Mouse (Mus musculus) liver, postnatal 0 days (tissue): ENCODE results near the gene Tent5a. TPM values are rescaled to one million over a fixed set of nuclear protein-coding genes. Genes with fewer than 3 reads are reported as not detected.

Experiments
- ATAC-seq: fragments of 200-750 bp; cut with Nextera tagmentation; 2 replicates; pipeline ENCODE4 v1.8.0; 2017; ENCODE audit warnings: mild to moderate bottlenecking, moderate library complexity
- DNase-seq: peaks from one replicate; pipeline ENCODE4 v3.0.0-alpha.2; 2016
- H3K27ac ChIP-seq: fragments of 300-500 bp; sonication (generic); 2 replicates; pipeline ENCODE4 v1.5.1; 2014; ENCODE audit warnings: antibody characterized with exemption, moderate library complexity, mild to moderate bottlenecking, low read depth
- H3K27me3 ChIP-seq: fragments of 300-500 bp; sonication (generic); 2 replicates; pipeline ENCODE4 v1.6.1; 2014; ENCODE audit warnings: low read length, control low read depth, mixed read lengths; ENCODE audit not compliant: insufficient read depth
- H3K36me3 ChIP-seq: fragments of 300-500 bp; sonication (generic); replicated peaks from 2 replicates; pipeline ENCODE4 v1.6.1; 2014; ENCODE audit warnings: mild to moderate bottlenecking, control low read depth, low read length, moderate library complexity, mixed read lengths; ENCODE audit not compliant: insufficient read depth
- H3K4me1 ChIP-seq: fragments of 300-500 bp; sonication (generic); 2 replicates; pipeline ENCODE4 v1.6.1; 2014; ENCODE audit warnings: antibody characterized with exemption, mild to moderate bottlenecking, control low read depth; ENCODE audit not compliant: insufficient read depth
- H3K4me2 ChIP-seq: fragments of 300-500 bp; sonication (generic); 2 replicates; pipeline ENCODE4 v1.6.1; 2014; ENCODE audit warnings: low read depth, mild to moderate bottlenecking, low read length, moderate library complexity, mixed read lengths
- H3K4me3 ChIP-seq: fragments of 300-500 bp; sonication (generic); 2 replicates; pipeline ENCODE4 v1.5.1; 2014; ENCODE audit warnings: low read depth, low read length
- H3K9ac ChIP-seq: fragments of 300-500 bp; sonication (generic); replicated peaks from 2 replicates; pipeline ENCODE4 v1.6.1; 2014; ENCODE audit warnings: mild to moderate bottlenecking, moderate library complexity
- H3K9me3 ChIP-seq: fragments of 300-500 bp; sonication (generic); 2 replicates; pipeline ENCODE4 v1.6.1; 2016; ENCODE audit warnings: mild to moderate bottlenecking, control low read depth, low read length, mixed read lengths
- CTCF ChIP-seq: sonication (generic); IDR thresholded peaks from 2 replicates; pipeline ENCODE4 v1.5.1; 2016; ENCODE audit warnings: antibody characterized with exemption, low read depth
- EP300 ChIP-seq: IDR thresholded peaks from 2 replicates; pipeline ENCODE4 v1.6.1; 2016; ENCODE audit warnings: antibody characterized with exemption, low read depth, mild to moderate bottlenecking
- WGBS: fragments of 180-500 bp; shearing (Covaris S2); extraction: QIAGEN DNeasy Blood & Tissue Kit; methylation state at CpG from one replicate; pipeline ENCODE4 v1.1.7; 2014; ENCODE audit not compliant: insufficient replicate concordance; 5-methylcytosine and 5-hydroxymethylcytosine counted together
- polyA plus RNA-seq: library from polyadenylated mRNA; unstranded; fragments of >200 nt; fragmentation: Nextera tagmentation; extraction: Ambion mirVana; gene quantifications from 2 replicates; pipeline ENCODE4 v1.2.1, GENCODE M21; 2015

Gene Tent5a
- polyA plus RNA-seq: 16.2 and 22.3 TPM in 2 replicates

DNA sequence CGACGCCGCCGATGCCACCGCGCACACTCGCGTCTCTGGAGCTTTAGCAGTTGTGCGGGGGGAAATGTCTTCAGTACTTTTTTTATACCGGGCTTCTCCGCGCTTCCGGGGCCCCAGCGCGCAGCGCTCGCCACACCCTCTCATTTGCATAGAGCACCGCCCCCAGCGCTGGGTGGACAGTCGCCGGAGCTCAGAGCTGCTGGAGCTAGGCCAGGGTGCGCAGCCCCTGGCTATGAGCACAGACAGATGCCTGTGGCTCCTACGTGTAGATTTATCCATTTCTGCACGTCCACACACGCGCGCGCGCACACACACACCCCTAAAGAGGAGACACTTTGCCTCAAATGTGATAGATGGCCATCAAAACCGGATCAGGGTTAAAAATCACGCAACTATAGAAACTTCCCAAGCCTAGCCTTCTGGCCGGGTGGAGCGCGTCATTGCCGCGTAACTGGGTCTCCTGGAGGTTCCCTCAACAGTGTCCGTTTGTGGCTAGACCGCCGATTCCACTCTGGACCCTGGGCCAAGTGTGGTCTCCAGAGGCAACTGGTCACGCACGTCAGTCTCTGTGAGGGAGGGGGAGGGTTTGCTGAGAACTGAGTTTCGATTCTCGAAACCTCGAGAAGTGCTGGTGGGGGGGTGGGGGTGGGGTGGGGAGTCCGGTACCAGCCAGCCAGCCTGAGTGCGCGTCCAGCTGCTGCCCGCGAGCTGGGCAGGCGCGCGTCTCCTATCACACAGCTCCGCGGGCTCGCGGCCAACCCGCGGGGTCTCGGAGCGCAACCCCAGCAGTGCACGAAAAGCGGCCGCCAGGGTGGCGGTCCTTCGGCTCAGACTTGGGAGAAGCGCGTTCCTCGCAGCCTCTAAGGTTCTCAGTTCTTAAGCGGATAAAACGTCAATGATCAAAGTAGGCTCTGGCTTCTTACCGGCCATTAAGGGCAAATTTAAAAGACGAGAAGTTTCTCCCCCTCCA is at the start of gene Tent5a:
TSS of gene Tent5a (minus strand) at position 107 of the 970 bp plus-strand sequence.
- H3K4me3 ChIP-seq: peak within 1 kb of the TSS; percentile 87
- DNase-seq (peak; percentile 92), ATAC-seq (peak; percentile 90)
- H3K36me3 ChIP-seq: peaks cover 4% of the 10 kb centered on the region; the same call in 1 of the 2 replicates
- no peaks in the 10 kb centered on the region; the same call in 1 of the 2 replicates for H3K4me1 ChIP-seq
- no peak for TF ChIP-seq CTCF
- no peaks in the 10 kb centered on the region for H3K27me3 ChIP-seq
- H3K27ac ChIP-seq: peak within 1 kb of the TSS; percentile 94
- H3K4me2 ChIP-seq: peak within 1 kb of the TSS; percentile 91
- WGBS: 1% methylated on average over 72 of the region's 72 CpGs
- peak within 1 kb of the TSS; percentile 77 for H3K9ac ChIP-seq
- no peaks in the 10 kb centered on the region for H3K9me3 ChIP-seq

DNA sequence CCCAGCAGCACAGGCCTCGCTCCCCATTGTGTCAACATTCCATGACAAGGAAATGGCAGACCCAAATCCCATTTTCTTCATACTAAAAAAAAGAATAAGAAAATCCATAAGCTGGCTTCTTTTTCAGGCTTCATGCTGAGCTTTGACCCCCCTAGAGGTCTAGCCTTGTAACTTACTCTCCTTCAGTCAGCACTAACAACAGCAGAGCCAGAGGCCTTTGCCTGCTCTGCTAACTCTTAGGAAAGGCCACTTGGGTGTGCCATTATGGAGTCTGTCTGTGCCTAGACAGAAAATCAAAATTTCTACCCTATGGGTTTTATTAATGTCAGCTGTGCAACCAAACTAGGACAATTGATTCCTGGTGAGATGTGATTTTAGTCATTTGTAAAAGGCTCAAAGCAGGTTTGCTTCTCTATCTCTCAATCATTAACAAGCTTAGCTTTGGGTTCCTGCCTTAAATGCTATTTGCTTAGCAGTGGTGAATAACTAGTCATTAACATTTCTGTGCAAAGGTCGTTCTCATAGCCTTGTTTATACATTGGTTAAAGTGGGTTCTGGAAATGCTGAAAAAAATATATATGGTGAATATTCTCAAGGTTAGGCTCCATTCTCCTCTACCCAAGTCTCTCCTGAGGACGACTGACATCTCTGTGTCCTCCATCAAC is 49.6 kb upstream of the Tent5a start:
- ATAC-seq (peak; percentile 64), DNase-seq (no peak)
- Histone ChIP-seq H3K9me3 (no peaks in the 10 kb centered on the region), H3K27me3 (no peaks in the 10 kb centered on the region), H3K9ac (no peak overlapping the region), H3K4me1 (peaks cover 6% of the 10 kb centered on the region), H3K36me3 (no peaks in the 10 kb centered on the region), H3K4me3 (no peak overlapping the region), H3K27ac (no peak overlapping the region), H3K4me2 (no peak overlapping the region)
- WGBS: 61% methylated on average over 3 of the region's 3 CpGs
- TF ChIP-seq CTCF: no peak
- TF ChIP-seq EP300: no peak

- Histone ChIP-seq H3K9ac (no peak overlapping the region), H3K27ac (no peak overlapping the region), H3K4me2 (no peak overlapping the region), H3K27me3 (no peaks in the 10 kb centered on the region), H3K4me1 (peaks cover 6% of the 10 kb centered on the region), H3K36me3 (no peaks in the 10 kb centered on the region), H3K9me3 (no peaks in the 10 kb centered on the region), H3K4me3 (no peak overlapping the region)
- 51% methylated on average over 4 of the region's 4 CpGs for WGBS
- ATAC-seq: no peak
- TF ChIP-seq CTCF (no peak), EP300 (no peak)
- DNase-seq: no peak
Measured at GRCm38 (mm10) chr9:85375152-85375551, 48.0 kb upstream of the Tent5a start.

GRCm38 (mm10) chr9:85372034-85372433 is 44.9 kb upstream of the Tent5a start:
- no peak overlapping the region for H3K4me2 ChIP-seq

DNA sequence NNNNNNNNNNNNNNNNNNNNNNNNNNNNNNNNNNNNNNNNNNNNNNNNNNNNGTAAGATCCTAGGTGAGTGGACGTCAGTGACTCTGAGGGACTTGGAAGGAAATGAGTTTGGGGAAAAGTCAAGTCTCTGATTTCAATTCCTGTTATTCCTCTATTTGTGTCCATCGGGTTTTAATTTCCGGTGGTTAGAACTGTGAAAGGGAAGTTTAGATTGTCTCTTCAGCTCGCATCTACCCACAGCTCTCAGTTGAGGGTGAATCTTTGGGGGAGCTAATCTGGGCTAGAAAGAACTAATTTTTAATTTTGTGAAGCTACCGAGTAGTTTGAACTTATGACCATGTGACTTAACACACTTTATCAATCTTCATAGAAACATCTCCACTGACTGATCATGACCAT is 42.4 kb upstream of the Tent5a start:
- Histone ChIP-seq H3K9me3 (no peaks in the 10 kb centered on the region), H3K9ac (no peak overlapping the region), H3K27me3 (no peaks in the 10 kb centered on the region), H3K36me3 (no peaks in the 10 kb centered on the region), H3K4me2 (no peak overlapping the region), H3K27ac (no peak overlapping the region), H3K4me3 (no peak overlapping the region), H3K4me1 (no peaks in the 10 kb centered on the region; the same call in 1 of the 2 replicates)
- no peak for DNase-seq
- ATAC-seq: no peak
- TF ChIP-seq CTCF (no peak), EP300 (no peak)
- 57% methylated on average over 5 of the region's 5 CpGs for WGBS

More at GRCm38 (mm10) chr9:85372034-85372433, 44.9 kb upstream of the Tent5a start:
- H3K27me3 ChIP-seq: no peaks in the 10 kb centered on the region
- no peak for TF ChIP-seq EP300
- TF ChIP-seq CTCF: no peak
- ATAC-seq (no peak), DNase-seq (no peak)
- H3K36me3 ChIP-seq: no peaks in the 10 kb centered on the region
- peaks cover 6% of the 10 kb centered on the region for H3K4me1 ChIP-seq
- no peak overlapping the region for H3K27ac ChIP-seq
- H3K9me3 ChIP-seq: no peaks in the 10 kb centered on the region
- H3K9ac ChIP-seq: no peak overlapping the region
- 59% methylated on average over 1 of the region's 1 CpGs for WGBS
- H3K4me3 ChIP-seq: no peak overlapping the region
